Mouse (Mus musculus) E14TG2a.4 (cell line): Measurements from ENCODE around the gene Qrfpr.
A peak's percentile ranks its signal among the peaks of the same experiment; 100 is the strongest.

ENCODE experiments used
- H3K27me3 ChIP-seq: 2 replicates; pipeline ENCODE4 v1.6.1; 2014; ENCODE audit warnings: low read length, control low read depth; ENCODE audit not compliant: insufficient read depth
- H3K36me3 ChIP-seq: 2 replicates; pipeline ENCODE4 v1.6.1; 2014; ENCODE audit warnings: low read length, control low read depth; ENCODE audit not compliant: insufficient read depth
- H3K4me1 ChIP-seq: replicated peaks from 2 replicates; pipeline ENCODE4 v1.6.1; 2014; ENCODE audit warnings: low read depth, low read length, control low read depth
- H3K4me3 ChIP-seq: replicated peaks from 2 replicates; pipeline ENCODE4 v1.5.1; 2014; ENCODE audit warnings: mild to moderate bottlenecking, low read length
- H3K9me3 ChIP-seq: 2 replicates; pipeline ENCODE4 v1.6.1; 2014; ENCODE audit warnings: low read length, control low read depth
- CTCF ChIP-seq: conservative IDR thresholded peaks from 2 replicates; pipeline ENCODE4 v1.5.1; 2014; ENCODE audit warnings: low read length
- NANOG ChIP-seq: IDR thresholded peaks from 2 replicates; pipeline ENCODE4 v1.6.1; 2014; ENCODE audit warnings: borderline replicate concordance, low read length, mixed read lengths
- POU5F1 ChIP-seq: IDR thresholded peaks from 2 replicates; pipeline ENCODE4 v1.6.1; 2014; ENCODE audit warnings: low read length, borderline replicate concordance

Gene Qrfpr

GRCm38 (mm10) chr3:36210939-36211338 lies 11.2 kb downstream of the Qrfpr start:
- H3K27me3 ChIP-seq, result peaks cover 11% of the 10 kb centered on the region
- TF ChIP-seq POU5F1, result no peak
- TF ChIP-seq CTCF, result no peak
- TF ChIP-seq NANOG, result no peak
- no peaks in the 10 kb centered on the region for H3K36me3 ChIP-seq
- H3K4me1 ChIP-seq, result no peaks in the 10 kb centered on the region
- H3K4me3 ChIP-seq, result no peak overlapping the region
- H3K9me3 ChIP-seq, result no peaks in the 10 kb centered on the region

GRCm38 (mm10) chr3:36209776-36210555 lies 12.1 kb downstream of the Qrfpr start:
- Histone ChIP-seq H3K36me3 (no peaks in the 10 kb centered on the region), H3K4me3 (no peak overlapping the region), H3K4me1 (no peaks in the 10 kb centered on the region), H3K27me3 (peaks cover 11% of the 10 kb centered on the region), H3K9me3 (peaks cover under 1% of the 10 kb centered on the region; the same call in 1 of the 2 replicates)
- TF ChIP-seq NANOG, result no peak
- no peak for TF ChIP-seq POU5F1
- no peak; the same call in 1 of the 2 replicates for TF ChIP-seq CTCF

- peaks cover 16% of the 10 kb centered on the region for H3K9me3 ChIP-seq
Measured at GRCm38 (mm10) chr3:36207520-36208264, 14.4 kb downstream of the Qrfpr start.

DNA sequence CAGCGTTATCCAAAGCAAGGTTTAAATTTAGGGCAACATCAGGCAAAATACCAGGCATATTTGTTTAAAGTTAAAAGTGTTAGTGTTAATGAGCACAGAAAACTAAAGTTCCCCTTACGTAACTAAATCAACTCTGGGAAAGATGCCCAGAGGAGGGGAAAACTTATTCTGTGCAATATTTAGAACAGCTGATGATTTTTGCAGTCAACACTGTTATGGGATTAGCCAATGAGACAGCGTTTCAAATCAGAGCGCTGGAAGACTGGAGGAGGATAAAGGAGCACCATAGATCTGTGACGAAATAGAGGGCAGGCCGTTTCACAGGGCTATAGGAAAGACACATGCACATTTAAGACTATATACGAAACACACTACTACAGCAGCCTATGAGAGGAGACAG lies 19.2 kb downstream of the Qrfpr start:
- TF ChIP-seq CTCF, result no peak
- TF ChIP-seq POU5F1, result no peak
- TF ChIP-seq NANOG, result no peak
- H3K4me3 ChIP-seq, result no peak overlapping the region
- no peaks in the 10 kb centered on the region for H3K4me1 ChIP-seq
- H3K9me3 ChIP-seq, result peaks cover 16% of the 10 kb centered on the region
- H3K36me3 ChIP-seq, result no peaks in the 10 kb centered on the region
- peaks cover 3% of the 10 kb centered on the region; the same call in 1 of the 2 replicates for H3K27me3 ChIP-seq

More at GRCm38 (mm10) chr3:36207520-36208264, 14.4 kb downstream of the Qrfpr start:
- Histone ChIP-seq H3K4me1 (no peaks in the 10 kb centered on the region), H3K4me3 (no peak overlapping the region), H3K36me3 (no peaks in the 10 kb centered on the region), H3K27me3 (peaks cover 4% of the 10 kb centered on the region; the same call in 1 of the 2 replicates)
- TF ChIP-seq NANOG (no peak), CTCF (no peak), POU5F1 (no peak)

DNA sequence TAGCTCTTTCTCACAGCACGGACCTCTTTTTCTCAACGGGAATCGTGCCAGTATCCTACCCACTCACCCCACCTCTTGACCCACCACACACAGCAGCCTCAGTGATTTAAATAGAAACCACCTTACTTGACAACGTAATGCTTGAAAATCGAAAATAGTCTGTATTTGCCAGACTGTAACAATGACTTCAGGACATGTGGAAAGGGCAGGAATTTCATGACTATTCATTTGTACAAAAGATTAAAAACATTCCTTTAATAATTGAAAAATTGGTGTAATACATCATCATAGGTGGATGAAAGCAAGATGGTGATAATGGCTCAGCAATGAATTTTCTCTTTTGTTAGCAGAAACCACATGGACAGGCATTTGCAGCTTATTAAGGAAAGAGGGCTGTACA lies 21.0 kb downstream of the Qrfpr start:
- no peaks in the 10 kb centered on the region for H3K36me3 ChIP-seq
- no peaks in the 10 kb centered on the region for H3K4me1 ChIP-seq
- peaks cover 16% of the 10 kb centered on the region for H3K9me3 ChIP-seq
- TF ChIP-seq CTCF (no peak), NANOG (no peak), POU5F1 (no peak)
- H3K27me3 ChIP-seq, result peaks cover 3% of the 10 kb centered on the region; the same call in 1 of the 2 replicates
- no peak overlapping the region for H3K4me3 ChIP-seq

DNA sequence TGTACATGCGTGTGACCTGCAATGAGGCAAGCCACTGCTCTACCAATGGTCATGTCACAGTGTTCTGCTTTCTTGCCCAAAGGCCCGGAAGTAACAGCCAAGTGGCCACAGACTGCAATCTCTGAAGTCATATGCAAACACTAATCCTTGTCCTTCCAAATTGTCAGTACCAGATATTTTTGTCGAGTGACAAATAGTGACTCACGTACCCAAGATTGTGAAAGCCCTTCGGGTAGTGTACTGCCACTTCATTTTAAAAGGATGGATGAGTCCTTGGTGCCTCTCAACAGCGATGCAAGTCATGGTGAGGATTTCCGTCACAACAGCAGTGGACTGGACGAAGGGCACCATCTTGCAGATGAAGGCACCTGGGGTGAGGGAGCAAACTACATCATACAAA lies 32.9 kb downstream of the Qrfpr start:
- no peaks in the 10 kb centered on the region for H3K36me3 ChIP-seq
- TF ChIP-seq NANOG (no peak), CTCF (no peak), POU5F1 (no peak)
- H3K4me1 ChIP-seq, result no peaks in the 10 kb centered on the region
- no peaks in the 10 kb centered on the region for H3K27me3 ChIP-seq
- no peaks in the 10 kb centered on the region for H3K9me3 ChIP-seq
- no peak overlapping the region for H3K4me3 ChIP-seq

DNA sequence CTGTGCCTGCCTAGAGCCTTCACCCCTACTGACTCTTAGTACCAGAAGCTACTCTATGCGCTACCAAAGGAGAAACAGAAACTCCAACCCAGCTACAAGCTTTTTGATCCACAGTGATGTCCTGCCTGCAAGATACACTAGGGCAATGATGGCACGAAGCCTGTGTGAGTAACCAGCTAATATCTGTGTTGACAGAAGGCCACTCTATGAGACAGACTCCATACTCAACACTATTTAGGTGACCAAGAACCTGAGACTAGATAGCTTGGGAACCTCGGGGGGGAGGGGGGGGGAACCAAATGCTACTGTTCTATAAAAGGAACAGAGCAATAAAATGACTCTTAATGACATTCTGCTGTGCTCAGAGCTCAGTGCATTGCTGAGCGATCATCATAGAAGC lies 35.6 kb downstream of the Qrfpr start:
- Histone ChIP-seq H3K9me3 (no peaks in the 10 kb centered on the region), H3K4me3 (no peak overlapping the region), H3K27me3 (no peaks in the 10 kb centered on the region), H3K4me1 (no peaks in the 10 kb centered on the region), H3K36me3 (no peaks in the 10 kb centered on the region)
- TF ChIP-seq CTCF, result no peak
- no peak for TF ChIP-seq POU5F1
- no peak for TF ChIP-seq NANOG

GRCm38 (mm10) chr3:36181519-36181918 lies 40.6 kb downstream of the Qrfpr start:
- Histone ChIP-seq H3K36me3 (no peaks in the 10 kb centered on the region), H3K27me3 (no peaks in the 10 kb centered on the region), H3K4me1 (no peaks in the 10 kb centered on the region), H3K4me3 (no peak overlapping the region), H3K9me3 (no peaks in the 10 kb centered on the region)
- TF ChIP-seq NANOG (no peak), POU5F1 (no peak), CTCF (peak; percentile 55)
